In the genomic region with DNA sequence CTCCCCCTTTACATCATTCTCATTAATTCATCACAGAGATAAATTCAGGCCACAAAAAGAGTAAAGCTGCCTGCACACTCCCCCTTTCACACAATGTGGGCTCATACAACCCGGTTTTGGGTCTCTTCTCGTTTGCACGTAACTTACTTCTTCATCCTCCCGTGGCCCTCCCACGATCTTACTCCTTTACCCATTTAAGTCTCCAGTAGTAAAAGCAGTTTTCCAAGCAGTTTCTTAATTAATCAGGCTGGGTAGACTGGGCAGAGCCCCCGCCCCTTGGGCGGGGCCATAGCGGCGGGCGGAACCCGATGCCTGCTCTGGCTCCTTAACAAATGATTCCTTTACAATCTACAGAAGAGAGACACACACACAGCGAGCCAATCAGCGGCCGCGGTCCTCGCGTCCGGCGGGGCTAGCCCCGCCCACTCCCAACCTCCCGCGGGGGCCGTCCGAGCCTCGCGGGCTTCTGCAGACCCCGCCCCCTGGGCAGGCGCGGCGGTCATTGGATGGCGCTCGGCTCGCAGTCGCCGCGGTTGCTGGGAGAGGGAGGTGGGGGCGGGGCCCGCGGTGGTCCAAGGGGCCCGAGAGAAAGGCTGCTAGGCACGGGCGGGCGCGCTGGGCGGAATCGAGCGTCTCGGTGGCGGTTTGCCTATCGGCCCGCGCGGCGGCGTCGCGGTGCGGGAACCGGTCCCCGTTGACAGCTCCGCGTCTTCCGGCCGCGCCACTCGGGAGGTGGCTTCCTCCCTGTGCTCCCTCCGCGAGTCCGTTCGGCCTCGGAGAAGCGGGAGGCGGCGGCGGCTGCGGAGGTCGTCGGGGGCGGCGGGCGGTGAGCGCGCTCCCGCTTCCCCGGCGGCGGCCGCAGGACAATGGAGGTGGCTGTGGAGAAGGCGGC, we compare ENCODE assay signal across 7 mouse cellular contexts. TPM values are rescaled to one million over a fixed set of nuclear protein-coding genes. Genes with fewer than 3 reads are reported as not detected.
DNase-seq lines count a peak whose midpoint lies in the region; ATAC-seq lines count a peak whose summit lies in the region.

A gene (plus strand): TSS at position 567 of the 892 bp plus-strand sequence.

- no peaks in the 10 kb centered on the region for H3K4me1 ChIP-seq in embryonic facial prominence, embryonic 12.5 days
- no peaks in the 10 kb centered on the region for H3K4me1 ChIP-seq in limb, embryonic 11.5 days (ENCODE audit: control insufficient read depth, insufficient read depth, low read length)
- 0 out of 2 replicates have a peak, but pooled peaks cover 4% of the 10 kb centered on the region for H3K4me1 ChIP-seq in midbrain, embryonic 14.5 days (ENCODE audit: control insufficient read depth, insufficient read depth, low read length)

- H3K4me3 ChIP-seq in embryonic facial prominence, embryonic 12.5 days: peak within 1 kb of the TSS; percentile 93
- peak within 1 kb of the TSS; percentile 87 for H3K4me3 ChIP-seq in limb, embryonic 11.5 days (ENCODE audit: low read depth, low read length)
- peak within 1 kb of the TSS; percentile 92 for H3K4me3 ChIP-seq in midbrain, embryonic 14.5 days (replicated peaks; ENCODE audit: low read depth, low read length)

- H3K27ac ChIP-seq in embryonic facial prominence, embryonic 12.5 days: peak within 1 kb of the TSS; percentile 99
- H3K27ac ChIP-seq in limb, embryonic 11.5 days (replicated peaks; ENCODE audit: low read depth, low read length): peak within 1 kb of the TSS; percentile 98
- H3K27ac ChIP-seq in midbrain, embryonic 14.5 days (replicated peaks; ENCODE audit: low read depth, low read length): peak within 1 kb of the TSS; percentile 100

- DNase-seq in adrenal gland, postnatal 25 days: peak; percentile 98
- DNase-seq in heart, adult 11 months: peak; percentile 100
- DNase-seq in kidney, adult 18-20 months: peak; percentile 93
- peak; percentile 97 for DNase-seq in limb, embryonic 11.5 days (ENCODE audit: low spot score)
- peak; percentile 100 for DNase-seq in midbrain, embryonic 14.5 days
- peak; percentile 90 to 93 for DNase-seq in spleen, adult 18-20 months

- peak within 1 kb of the TSS; percentile 96 for H3K9ac ChIP-seq in embryonic facial prominence, embryonic 12.5 days
- H3K9ac ChIP-seq in limb, embryonic 11.5 days (ENCODE audit: low read length): peak within 1 kb of the TSS; percentile 97
- peak within 1 kb of the TSS; percentile 97 for H3K9ac ChIP-seq in midbrain, embryonic 14.5 days (replicated peaks; ENCODE audit: low read length)

- under 1% methylated on average over 83 of the region's 89 CpGs for WGBS in embryonic facial prominence, embryonic 12.5 days
- WGBS in limb, embryonic 11.5 days: under 1% methylated on average over 77 of the region's 89 CpGs
- WGBS in midbrain, embryonic 14.5 days: 0% methylated on average over 72 of the region's 89 CpGs

- ATAC-seq in embryonic facial prominence, embryonic 12.5 days (ENCODE audit: insufficient number of reproducible peaks, insufficient read depth, low FRiP score, low TSS enrichment): peak; percentile 97
- ATAC-seq in limb, embryonic 11.5 days (ENCODE audit: insufficient number of reproducible peaks, low FRiP score, low TSS enrichment, low read depth): peak; percentile 97
- ATAC-seq in midbrain, embryonic 14.5 days (ENCODE audit: low FRiP score, low TSS enrichment): peak; percentile 98

- H3K9me3 ChIP-seq in embryonic facial prominence, embryonic 12.5 days: peaks cover 29% of the 10 kb centered on the region
- peaks cover 15% of the 10 kb centered on the region for H3K9me3 ChIP-seq in limb, embryonic 11.5 days (ENCODE audit: control insufficient read depth, low read length)
- H3K9me3 ChIP-seq in midbrain, embryonic 14.5 days (ENCODE audit: control insufficient read depth, low read length): peaks cover 33% of the 10 kb centered on the region

- H3K4me2 ChIP-seq in embryonic facial prominence, embryonic 12.5 days (replicated peaks): peak within 1 kb of the TSS; percentile 45
- H3K4me2 ChIP-seq in limb, embryonic 11.5 days (ENCODE audit: low read depth, severe bottlenecking): peak within 1 kb of the TSS; percentile 39
- peak within 1 kb of the TSS; percentile 52 for H3K4me2 ChIP-seq in midbrain, embryonic 14.5 days (ENCODE audit: low read length)

- no peaks in the 10 kb centered on the region; the same call in 1 of the 2 replicates for H3K36me3 ChIP-seq in embryonic facial prominence, embryonic 12.5 days
- no peaks in the 10 kb centered on the region for H3K36me3 ChIP-seq in limb, embryonic 11.5 days (ENCODE audit: control insufficient read depth, insufficient read depth, low read length)
- 0 out of 2 replicates have a peak, but pooled peaks cover 3% of the 10 kb centered on the region for H3K36me3 ChIP-seq in midbrain, embryonic 14.5 days (ENCODE audit: control insufficient read depth, insufficient read depth, low read length)

- H3K27me3 ChIP-seq in embryonic facial prominence, embryonic 12.5 days: no peaks in the 10 kb centered on the region
- H3K27me3 ChIP-seq in limb, embryonic 11.5 days (ENCODE audit: control insufficient read depth, insufficient read depth, low read length): no peaks in the 10 kb centered on the region
- H3K27me3 ChIP-seq in midbrain, embryonic 14.5 days (ENCODE audit: control insufficient read depth, insufficient read depth, low read length): no peaks in the 10 kb centered on the region

RNA-seq across cellular contexts. Expression of the gene that starts here (rescaled TPM):
- 35.8 and 39.8 TPM in 2 replicates for total RNA-seq in adrenal gland, postnatal 25 days (2021)
- polyA plus RNA-seq in embryonic facial prominence, embryonic 12.5 days (2016; fragmentation: Nextera tagmentation; extraction: Ambion mirVana): 28.0 and 29.1 TPM in 2 replicates
- 29.6 and 31.0 TPM in 2 replicates for polyA plus RNA-seq in limb, embryonic 11.5 days (2014; fragmentation: Nextera tagmentation; extraction: Ambion mirVana)
- 34.0 and 43.5 TPM in 2 replicates for polyA plus RNA-seq in midbrain, embryonic 14.5 days (2014; fragmentation: Nextera tagmentation; extraction: Ambion mirVana)

Comparison
In these comparisons a context has a peak if more than half of its experiments do, and no peak if none do; other contexts are left out.
1. Peak in every context shown above with its lines: DNase-seq, ATAC-seq, H3K4me3 ChIP-seq and H3K27ac ChIP-seq.